Mouse (Mus musculus): Measurements from ENCODE around the gene Cfap298. TPM values are rescaled to one million over a fixed set of nuclear protein-coding genes. Genes with fewer than 3 reads are reported as not detected.

Cfap298 gene
- polyA plus RNA-seq, 1 experiment, result 9.4 TPM

Other genes with a start within 250 kb of the Cfap298 start
- 21.8 and 24.1 TPM in 2 replicates for gene Mis18a, start 207.7 kb downstream of the Cfap298 start, polyA plus RNA-seq (2012; rRNA removed)
- gene Mrap, start 196.9 kb downstream of the Cfap298 start, polyA plus RNA-seq (2012; rRNA removed), result 7.9 and 11.4 TPM in 2 replicates
- 2.7 and 3.6 TPM in 2 replicates for gene Urb1, start 124.7 kb downstream of the Cfap298 start, polyA plus RNA-seq (2012; rRNA removed)
- gene Eva1c, start 108.4 kb downstream of the Cfap298 start, polyA plus RNA-seq (2012; rRNA removed), result 0.45 and 0.67 TPM in 2 replicates
- 15.6 and 28.6 TPM in 2 replicates for gene Synj1, start 76.2 kb upstream of the Cfap298 start, polyA plus RNA-seq (2012; rRNA removed)
- 10.1 and 20.8 TPM in 2 replicates for gene Paxbp1, start 109.4 kb upstream of the Cfap298 start, polyA plus RNA-seq (2012; rRNA removed)
- 1.7 and 2.5 TPM in 2 replicates for gene 4932438H23Rik, start 160.0 kb upstream of the Cfap298 start, polyA plus RNA-seq (2012; rRNA removed)